Mouse (Mus musculus) NIH3T3 (cell line): Measurements from ENCODE around the gene Haus8.
A peak's percentile ranks its signal among the peaks of the same experiment; 100 is the strongest.
"Not testable (repeated sequence)": the region's sequence is repeated elsewhere in the genome, so short reads cannot be mapped to it uniquely, and the experiment has no call there.

Experiments used
- DNase-seq: peaks from one replicate; pipeline ENCODE4 v3.0.0-alpha.2; 2012; ENCODE audit warnings: low read depth

The Haus8 gene

GRCm38 (mm10) chr8:71272286-71273150 lies at the start of gene Haus8, which contains the start of gene Myo9b:
TSS of gene Haus8 (minus strand) at chr8:71272934.
TSS of gene Myo9b (plus strand) at chr8:71272714.
- DNase-seq = peak; percentile 100

- not testable (repeated sequence) for DNase-seq
Observed at GRCm38 (mm10) chr8:71319760-71320159, 47.0 kb upstream of the Haus8 start.

- not testable (repeated sequence) for DNase-seq
Observed at GRCm38 (mm10) chr8:71318610-71319009, 45.9 kb upstream of the Haus8 start.

- DNase-seq = no peak
Observed at GRCm38 (mm10) chr8:71316486-71317031, 43.8 kb upstream of the Haus8 start.

- DNase-seq = no peak
Observed at GRCm38 (mm10) chr8:71315972-71316371, 43.2 kb upstream of the Haus8 start.

- no peak for DNase-seq
Observed at GRCm38 (mm10) chr8:71313951-71314350, 41.2 kb upstream of the Haus8 start.

- DNase-seq = peak; percentile 75
Observed at GRCm38 (mm10) chr8:71312700-71313099, 40.0 kb upstream of the Haus8 start.

GRCm38 (mm10) chr8:71310446-71310845 lies 37.7 kb upstream of the Haus8 start:
- peak; percentile 87 for DNase-seq

- DNase-seq = no peak
Observed at GRCm38 (mm10) chr8:71307913-71308312, 35.2 kb upstream of the Haus8 start.

- no peak for DNase-seq
Observed at GRCm38 (mm10) chr8:71307371-71307770, 34.6 kb upstream of the Haus8 start.

- DNase-seq = no peak
Observed at GRCm38 (mm10) chr8:71305988-71306387, 33.3 kb upstream of the Haus8 start.

- DNase-seq = peak; percentile 47
Observed at GRCm38 (mm10) chr8:71303632-71304031, 30.9 kb upstream of the Haus8 start.

GRCm38 (mm10) chr8:71302788-71303187 lies 30.1 kb upstream of the Haus8 start:
- DNase-seq = no peak

GRCm38 (mm10) chr8:71299716-71300115 lies 27.0 kb upstream of the Haus8 start:
- no peak for DNase-seq

GRCm38 (mm10) chr8:71297439-71297838 lies 24.7 kb upstream of the Haus8 start:
- DNase-seq = no peak

GRCm38 (mm10) chr8:71296784-71297183 lies 24.1 kb upstream of the Haus8 start:
- DNase-seq = no peak

- DNase-seq = no peak
Observed at GRCm38 (mm10) chr8:71296188-71296621, 23.5 kb upstream of the Haus8 start.

- DNase-seq = not testable (repeated sequence)
Observed at GRCm38 (mm10) chr8:71293930-71294329, 21.2 kb upstream of the Haus8 start.

- no peak for DNase-seq
Observed at GRCm38 (mm10) chr8:71291351-71291750, 18.6 kb upstream of the Haus8 start.

- DNase-seq = no peak
Observed at GRCm38 (mm10) chr8:71290911-71291310, 18.2 kb upstream of the Haus8 start.

- DNase-seq = no peak
Observed at GRCm38 (mm10) chr8:71290211-71290610, 17.5 kb upstream of the Haus8 start.

- DNase-seq = no peak
Observed at GRCm38 (mm10) chr8:71289098-71289497, 16.4 kb upstream of the Haus8 start.

GRCm38 (mm10) chr8:71288441-71288949 lies 15.8 kb upstream of the Haus8 start:
- DNase-seq = peak; percentile 59
